Mouse (Mus musculus): ENCODE results near the gene Whrn. TPM values are rescaled to one million over a fixed set of nuclear protein-coding genes. Genes with fewer than 3 reads are reported as not detected.

Whrn gene
- 0.38 TPM in 1 of 2 replicates, not detected in the other for total RNA-seq (2015; ENCODE audit: low replicate concordance)
- not detected in 2 replicates for total RNA-seq (2017; ENCODE audit: low replicate concordance)

DNA sequence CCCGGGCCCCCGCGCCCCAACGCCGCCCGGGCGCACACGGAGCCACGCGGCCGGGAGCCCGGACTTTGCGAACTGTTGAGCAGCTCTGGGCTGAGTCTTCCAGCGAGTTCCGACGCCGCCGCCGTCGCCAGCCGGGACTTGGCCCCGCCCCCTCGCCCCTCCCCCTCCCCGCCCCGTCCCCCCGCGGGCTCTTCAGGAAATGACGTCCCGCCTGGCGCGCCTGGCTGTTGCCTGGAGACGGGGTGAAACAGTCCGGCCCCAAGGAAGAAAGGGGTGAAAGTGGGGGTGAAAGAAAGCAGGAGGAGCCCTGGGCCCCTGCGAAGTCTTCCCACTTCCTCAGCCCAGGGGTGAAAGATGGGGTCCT, at the start of gene Whrn:
TSS of gene Whrn (minus strand) at position 77 of the 364 bp plus-strand sequence.
- no peak for ATAC-seq (replicated peaks; ENCODE audit: low FRiP score, poor library complexity, severe bottlenecking)

DNA sequence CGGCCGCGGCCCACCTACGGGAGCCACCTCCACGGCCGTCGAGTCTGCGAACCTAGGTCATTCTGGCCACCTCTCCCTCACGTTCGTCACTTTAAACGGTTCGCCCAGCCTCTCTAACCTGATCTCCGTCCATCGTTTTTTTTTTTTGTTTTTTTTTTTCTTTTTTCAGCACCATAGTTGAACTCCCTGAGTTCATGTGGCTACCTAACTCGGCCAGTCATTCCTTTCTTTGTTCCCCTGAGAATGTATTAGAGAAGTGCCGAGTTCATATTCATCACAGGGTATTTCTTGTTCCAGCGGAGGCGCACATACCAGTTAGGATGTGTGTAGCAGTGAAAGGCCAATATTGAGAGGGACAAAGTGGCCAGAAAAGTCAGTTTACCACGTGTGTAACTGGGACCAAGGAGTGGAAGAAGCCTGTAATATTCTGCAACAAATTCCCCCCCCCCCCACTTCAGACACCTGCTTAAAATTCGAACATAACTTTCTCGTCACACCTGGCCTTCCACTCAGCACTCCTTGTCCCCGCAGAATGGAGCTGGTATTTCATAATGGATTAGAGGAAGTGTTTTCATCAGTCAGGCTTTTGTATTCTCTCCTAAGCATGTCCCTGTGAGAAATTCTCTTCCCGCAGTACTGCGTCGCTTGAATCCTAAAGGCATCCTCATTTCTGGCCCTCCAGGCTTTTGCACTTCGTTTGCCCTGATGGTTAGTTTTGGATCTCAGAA, 49.6 kb upstream of the Whrn start:
- peak; percentile 40; the same call in 1 of the 2 replicates for ATAC-seq (replicated peaks; ENCODE audit: low FRiP score, poor library complexity, severe bottlenecking)

DNA sequence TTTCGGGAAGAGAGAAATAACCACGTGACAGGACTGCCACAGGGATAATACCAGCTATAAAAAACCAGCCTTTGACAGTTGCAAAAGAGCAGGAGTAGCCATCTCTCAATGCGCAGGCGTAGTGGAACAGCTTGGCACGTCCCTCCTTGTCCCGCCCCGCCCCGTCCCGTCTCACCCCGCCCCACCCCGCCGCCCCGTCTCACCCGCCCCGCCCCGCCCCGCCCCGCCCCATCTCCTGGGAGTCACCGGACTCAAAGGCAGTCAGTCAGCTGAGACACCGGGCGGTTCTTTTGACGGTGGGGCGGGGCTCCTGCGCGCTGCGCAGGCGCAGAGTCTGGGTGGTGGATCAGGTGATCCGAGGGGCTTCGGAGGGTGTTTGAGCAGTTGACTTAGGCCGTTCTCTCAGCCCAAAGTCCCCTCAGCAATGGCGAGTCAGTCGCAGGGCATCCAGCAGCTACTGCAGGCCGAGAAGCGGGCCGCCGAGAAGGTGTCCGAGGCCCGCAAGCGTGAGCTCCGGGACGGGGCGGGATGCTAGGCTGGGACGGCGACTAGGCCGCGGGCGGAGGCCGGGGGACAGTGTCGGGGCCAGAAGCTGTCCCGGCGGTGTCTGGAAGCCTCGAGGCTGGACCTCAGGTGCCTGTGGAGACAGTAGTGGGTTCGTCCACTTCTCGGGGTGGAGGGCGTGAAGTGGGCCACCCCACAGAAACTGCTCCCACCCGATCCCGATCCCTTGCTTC, 48.9 kb upstream of the Whrn start, which contains the start of gene Atp6v1g1:
TSS of gene Atp6v1g1 (plus strand) at position 279 of the 737 bp plus-strand sequence.
- ATAC-seq (replicated peaks; ENCODE audit: low FRiP score, poor library complexity, severe bottlenecking) = peak; percentile 97

DNA sequence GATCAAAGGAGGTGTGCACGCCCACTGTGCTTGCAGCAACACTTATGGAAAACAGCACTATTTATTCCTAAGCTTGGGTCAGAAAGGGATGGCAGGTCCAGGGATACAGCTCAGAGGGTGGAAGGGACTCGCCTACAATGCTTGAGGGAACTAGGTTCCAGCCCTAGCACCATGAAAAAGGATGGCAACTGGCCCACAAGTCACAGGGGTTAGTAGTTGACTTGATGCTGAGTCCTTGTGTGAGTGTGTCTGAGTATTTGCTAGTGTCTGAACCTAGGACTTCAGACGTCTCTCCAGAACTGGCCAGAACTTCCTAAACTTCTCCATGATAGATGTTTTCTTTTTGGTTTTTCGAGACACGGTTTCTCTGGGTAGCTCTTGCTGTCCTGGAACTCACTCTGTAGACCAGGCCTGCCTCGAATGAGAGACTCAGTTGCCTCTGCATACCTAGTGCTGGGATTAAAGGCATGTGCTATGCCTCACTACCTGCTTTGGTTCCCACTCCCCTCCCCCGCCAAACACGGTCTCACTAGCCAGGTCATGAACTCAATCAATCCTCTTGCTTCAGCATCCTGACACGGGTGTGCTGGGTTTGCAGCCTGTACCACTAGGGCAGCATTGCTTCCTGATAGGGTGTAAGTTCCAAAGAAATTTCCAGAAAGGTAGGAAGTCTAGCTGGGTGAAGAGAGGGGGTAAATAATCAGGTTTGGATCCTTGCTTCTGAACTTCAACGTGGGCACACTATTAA, 48.1 kb upstream of the Whrn start:
- peak; percentile 16 for ATAC-seq (replicated peaks; ENCODE audit: low FRiP score, poor library complexity, severe bottlenecking)

DNA sequence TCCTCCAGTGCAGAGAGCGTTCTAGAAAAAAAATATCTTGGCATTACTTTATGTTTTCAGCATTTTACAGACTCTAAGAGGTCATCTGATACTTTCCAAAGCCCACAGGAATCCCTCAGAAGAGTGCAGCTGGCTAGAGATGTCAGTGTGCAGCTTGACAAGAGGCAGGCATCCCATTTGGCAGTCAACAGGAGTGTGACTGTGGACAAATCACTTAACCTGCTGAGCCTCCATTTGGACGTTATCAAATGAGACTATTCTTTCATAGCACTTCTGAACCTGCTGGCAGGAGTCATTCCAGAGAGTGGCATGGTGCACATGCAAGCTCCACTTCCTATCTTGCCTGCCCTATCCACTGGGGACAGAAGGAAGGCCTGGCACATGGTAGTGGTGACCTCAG, 46.4 kb upstream of the Whrn start:
- no peak for ATAC-seq (replicated peaks; ENCODE audit: low FRiP score, poor library complexity, severe bottlenecking)

DNA sequence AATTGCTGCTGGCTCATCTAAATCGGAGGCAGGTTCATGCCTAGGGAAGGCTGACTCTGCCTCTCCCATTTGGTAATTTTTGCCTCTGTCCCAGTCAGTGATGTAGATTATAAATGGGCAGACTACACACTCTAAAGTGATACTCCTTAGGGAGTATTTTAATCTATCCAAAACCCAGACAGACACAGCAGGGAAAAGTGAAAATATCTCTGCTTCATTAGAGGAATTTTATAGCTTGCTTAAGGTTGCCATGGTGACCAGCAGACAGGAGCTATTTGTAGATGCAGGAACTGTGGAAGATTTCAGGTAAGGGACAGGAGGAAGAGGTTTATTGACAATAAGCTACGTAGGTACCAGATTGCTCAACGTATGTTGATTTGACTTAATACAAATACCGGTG, 41.8 kb upstream of the Whrn start:
- no peak for ATAC-seq (replicated peaks; ENCODE audit: low FRiP score, poor library complexity, severe bottlenecking)

DNA sequence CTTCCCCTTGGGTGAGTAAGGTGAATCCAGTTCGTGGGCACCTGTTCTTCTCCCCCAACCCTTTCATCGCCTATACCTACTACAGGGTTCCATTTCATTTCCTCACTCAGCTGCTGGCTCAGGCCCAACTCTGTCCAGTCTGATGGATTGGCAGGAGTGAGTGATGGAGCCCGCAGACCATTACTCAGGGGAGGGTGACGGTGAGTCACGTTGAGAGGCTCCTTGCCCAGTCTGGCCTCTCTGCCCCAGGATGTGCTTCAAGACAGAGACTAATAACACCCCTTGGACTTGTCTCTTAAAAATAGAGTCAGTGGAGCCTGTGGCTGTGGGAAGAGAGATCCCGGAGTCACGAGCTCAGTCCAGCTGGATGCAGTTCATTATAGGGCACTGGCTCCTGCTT, 34.6 kb upstream of the Whrn start:
- ATAC-seq (replicated peaks; ENCODE audit: low FRiP score, poor library complexity, severe bottlenecking) = no peak

DNA sequence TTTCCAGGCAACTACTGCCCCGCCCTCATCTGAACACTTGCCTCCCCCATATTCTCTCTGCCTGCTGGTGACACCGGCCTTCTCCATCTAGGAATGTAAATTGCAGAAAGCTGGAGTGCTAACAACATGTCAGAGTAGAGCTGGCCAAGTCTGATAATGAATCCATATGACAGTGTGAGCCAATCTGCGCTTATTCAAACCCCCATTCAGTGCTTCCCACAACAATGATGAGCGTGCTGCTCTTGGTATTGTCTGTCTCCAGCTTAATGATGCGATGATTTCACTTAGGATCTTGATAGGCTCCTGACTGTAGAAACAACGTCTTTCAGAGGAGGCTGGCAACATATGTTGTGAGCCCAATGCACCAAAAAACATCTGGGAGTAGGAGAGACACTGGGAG, 33.2 kb upstream of the Whrn start:
- no peak for ATAC-seq (replicated peaks; ENCODE audit: low FRiP score, poor library complexity, severe bottlenecking)

DNA sequence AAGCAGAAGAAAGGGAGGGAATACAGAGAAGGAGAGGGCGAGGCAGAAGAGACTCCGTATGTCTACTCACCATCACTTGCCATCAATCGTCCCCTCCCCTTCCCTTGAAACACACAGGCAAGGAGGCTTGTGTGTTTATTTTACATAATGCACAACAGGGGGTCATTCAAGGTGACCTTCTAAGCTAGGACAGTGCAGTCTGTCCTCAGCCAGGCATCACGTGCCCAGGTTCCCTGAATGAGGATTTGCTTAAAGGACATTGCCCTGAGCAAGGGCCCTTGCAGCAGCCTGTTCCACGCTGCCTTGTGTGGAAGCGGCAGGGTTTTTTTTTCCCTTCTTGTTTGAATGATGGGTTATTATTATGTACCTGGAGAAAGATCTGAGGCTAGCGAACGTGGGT, 29.7 kb upstream of the Whrn start:
- ATAC-seq (replicated peaks; ENCODE audit: low FRiP score, poor library complexity, severe bottlenecking) = no peak

DNA sequence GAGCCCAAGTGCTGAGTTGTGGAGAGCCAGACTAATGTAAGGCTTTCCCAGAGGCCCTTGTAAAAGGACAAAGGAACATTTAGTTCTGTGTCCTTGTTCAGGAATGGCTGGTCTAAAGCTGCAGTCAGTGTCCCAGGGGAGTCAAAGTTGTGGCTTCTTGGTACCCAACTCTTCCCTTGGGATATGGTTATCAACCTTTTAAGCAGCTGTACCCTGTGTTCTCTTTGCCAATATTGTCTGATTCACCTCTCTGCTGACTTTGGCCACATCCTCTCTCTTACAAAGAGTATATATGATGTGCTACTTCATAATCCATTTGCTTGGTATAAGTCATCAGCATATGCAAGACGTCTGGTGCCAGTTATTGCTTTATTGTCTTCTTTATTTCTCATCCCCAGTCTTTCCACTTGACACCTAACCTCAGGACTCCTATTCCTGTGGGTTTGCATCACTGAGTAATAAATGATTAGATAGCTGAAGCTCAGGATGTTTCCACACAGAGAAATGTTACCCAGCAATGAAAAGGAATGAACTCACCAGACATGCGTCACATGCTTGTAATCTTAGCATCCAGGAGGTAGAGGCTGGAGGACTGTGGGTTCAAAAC, 26.1 kb upstream of the Whrn start:
- ATAC-seq (replicated peaks; ENCODE audit: low FRiP score, poor library complexity, severe bottlenecking) = no peak

DNA sequence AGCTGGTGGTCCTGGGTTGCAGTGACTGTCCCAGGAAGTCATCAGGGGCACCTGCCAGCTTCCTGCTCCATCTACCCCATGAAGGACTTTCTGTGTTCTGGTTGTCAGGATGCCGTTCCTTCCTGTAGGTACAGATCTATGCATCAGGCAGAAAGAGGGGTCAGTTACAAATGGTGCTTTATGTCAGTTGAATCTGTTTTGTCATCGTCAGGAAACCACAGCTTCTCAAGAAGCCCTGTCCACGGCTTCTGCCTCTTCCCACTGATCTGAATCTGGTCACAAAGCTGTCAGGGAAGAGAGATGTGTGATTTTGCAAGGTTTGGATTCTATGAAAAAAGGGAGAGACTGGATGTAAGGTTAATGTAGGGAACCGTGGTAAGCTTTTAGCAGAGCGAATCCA, 19.2 kb upstream of the Whrn start:
- ATAC-seq (replicated peaks; ENCODE audit: low FRiP score, poor library complexity, severe bottlenecking) = no peak

DNA sequence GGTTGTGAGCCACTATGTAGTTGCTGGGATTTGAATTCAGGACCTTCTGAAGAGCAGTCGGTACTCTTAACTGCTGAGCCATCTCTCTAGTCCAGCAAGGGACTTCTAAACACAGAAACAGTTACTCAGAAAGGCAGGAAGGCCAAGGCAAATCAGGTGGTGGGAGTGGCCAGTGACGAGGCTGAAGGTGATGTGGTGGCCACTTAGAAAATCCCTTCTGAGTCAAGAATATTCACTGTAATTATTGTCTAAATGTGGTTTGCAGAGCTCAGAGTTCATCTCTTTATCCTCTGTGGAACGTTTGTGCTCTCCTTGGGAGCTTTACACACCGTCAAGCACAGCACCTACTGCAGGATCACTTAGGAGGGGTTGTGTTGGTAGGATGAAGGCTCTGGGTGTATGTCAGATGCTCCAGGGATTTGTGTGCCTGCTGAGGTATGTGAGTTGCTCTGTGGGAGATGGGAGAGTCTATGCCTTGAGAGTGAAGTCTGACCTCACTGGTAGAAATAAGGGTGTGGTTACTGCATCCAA, 18.7 kb upstream of the Whrn start:
- ATAC-seq (replicated peaks; ENCODE audit: low FRiP score, poor library complexity, severe bottlenecking) = no peak

DNA sequence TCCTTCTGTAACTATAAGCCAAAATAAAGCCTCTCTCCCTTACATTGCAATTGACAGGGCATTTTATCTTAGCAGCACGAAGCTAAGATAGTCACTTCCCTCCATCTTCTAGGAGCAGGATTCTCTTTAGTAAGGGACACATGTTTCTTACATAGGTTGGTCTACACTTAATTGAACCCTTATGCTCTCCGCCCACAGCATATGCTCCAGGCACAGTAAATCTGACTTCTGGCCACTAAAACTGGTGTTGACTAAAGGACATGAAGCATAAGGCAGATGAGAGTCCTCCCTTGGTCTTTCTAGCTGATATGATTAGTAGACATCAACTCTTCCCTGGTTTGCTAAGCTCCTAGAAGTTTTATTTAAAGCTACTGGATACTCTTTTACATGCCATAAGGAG, 17.1 kb upstream of the Whrn start:
- ATAC-seq (replicated peaks; ENCODE audit: low FRiP score, poor library complexity, severe bottlenecking) = no peak

DNA sequence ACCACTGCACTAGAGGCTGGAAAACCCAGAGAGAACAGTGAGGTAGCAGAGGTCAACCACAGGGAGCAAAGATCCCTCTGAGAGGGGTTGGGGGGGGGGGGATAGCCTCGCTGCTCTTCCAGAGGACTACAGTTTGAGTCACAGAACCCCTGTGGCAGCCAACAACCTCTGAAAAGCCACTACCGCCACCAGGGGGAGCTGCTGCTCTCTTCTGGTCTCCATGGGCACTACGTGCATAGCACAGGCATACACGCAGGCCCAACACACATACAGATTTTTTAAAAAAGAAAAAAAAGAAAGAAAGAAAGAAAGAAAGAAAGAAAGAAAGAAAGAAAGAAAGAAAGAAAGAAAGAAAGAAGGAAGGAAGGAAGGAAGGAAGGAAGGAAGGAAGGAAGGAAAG, 12.4 kb upstream of the Whrn start:
- ATAC-seq (replicated peaks; ENCODE audit: low FRiP score, poor library complexity, severe bottlenecking) = no peak

DNA sequence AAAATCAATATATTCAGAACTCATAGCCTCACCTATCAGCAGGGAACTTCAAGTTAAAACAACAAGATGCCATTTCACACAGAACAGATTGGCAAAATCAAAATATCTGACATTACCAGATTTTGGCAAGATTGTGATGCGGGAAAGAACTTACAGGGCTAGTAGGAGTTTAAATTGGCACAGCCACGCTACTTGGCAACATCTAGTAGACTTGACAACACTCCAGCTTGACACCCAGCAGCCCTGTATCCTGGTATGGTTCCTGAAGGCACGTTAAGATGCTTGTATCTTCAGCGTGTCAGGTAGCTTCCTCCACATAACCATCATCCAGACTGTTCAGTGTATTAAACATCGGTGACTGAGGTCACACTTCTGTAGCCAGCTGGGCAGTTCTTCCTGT, 11.7 kb upstream of the Whrn start:
- ATAC-seq (replicated peaks; ENCODE audit: low FRiP score, poor library complexity, severe bottlenecking) = no peak

DNA sequence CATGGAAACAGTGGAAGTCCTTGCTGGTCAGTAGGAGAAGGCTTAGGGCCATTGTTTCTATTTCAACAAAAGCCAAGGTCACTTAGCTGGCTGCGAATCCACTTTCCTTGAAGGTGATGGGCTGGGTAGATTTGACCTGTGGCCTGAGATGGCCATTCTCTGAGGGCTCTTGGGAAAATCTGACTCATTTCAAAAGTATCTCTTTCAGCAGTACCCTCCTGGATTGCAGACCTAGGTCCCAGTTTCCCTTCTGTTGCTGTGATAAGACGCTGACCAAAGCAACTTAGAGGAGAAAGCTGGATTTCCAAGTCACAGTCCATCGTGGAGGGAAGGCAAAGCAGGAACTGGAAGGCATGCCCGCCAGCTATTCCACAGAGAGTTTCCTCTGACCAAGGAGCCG, 8.2 kb upstream of the Whrn start:
- no peak for ATAC-seq (replicated peaks; ENCODE audit: low FRiP score, poor library complexity, severe bottlenecking)

DNA sequence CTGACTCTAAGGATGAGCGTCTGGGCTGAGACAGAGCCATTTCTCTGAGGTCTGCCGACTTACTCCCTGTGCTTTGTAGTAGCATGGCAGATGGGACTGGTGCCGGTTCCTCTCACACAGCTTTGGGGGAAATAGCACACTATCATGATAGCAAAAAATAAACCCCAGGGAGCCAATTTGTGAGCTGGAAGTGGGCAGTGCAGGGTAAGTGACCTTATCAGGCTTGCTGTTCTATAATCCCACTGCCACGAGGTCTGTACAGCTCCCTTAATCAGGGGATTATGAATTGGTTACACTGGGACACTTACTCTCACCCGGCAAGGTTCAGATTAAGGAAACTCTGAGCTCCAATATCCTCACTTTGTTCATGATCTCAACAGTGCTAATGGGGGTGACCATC, 5.3 kb upstream of the Whrn start:
- ATAC-seq (replicated peaks; ENCODE audit: low FRiP score, poor library complexity, severe bottlenecking) = no peak

DNA sequence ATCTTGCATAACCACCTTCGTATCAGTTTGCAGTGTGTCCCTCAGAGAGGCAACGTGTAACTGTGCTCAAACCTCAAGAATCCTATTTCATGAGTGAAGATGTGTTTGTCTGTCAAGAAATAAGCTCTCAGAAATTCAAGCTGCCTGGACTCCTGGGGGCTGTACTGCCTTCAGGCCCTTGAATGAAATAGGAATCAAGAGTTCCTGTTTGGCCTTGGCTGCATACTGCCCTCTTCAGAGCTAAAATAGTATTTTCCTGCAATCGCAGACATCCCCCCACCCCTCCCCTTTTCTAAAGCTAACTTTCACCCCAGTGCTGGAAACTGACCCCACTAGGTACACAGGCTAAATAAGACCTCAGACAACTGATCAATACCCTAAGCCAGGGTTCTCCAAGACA, 2.6 kb upstream of the Whrn start:
- no peak for ATAC-seq (replicated peaks; ENCODE audit: low FRiP score, poor library complexity, severe bottlenecking)

DNA sequence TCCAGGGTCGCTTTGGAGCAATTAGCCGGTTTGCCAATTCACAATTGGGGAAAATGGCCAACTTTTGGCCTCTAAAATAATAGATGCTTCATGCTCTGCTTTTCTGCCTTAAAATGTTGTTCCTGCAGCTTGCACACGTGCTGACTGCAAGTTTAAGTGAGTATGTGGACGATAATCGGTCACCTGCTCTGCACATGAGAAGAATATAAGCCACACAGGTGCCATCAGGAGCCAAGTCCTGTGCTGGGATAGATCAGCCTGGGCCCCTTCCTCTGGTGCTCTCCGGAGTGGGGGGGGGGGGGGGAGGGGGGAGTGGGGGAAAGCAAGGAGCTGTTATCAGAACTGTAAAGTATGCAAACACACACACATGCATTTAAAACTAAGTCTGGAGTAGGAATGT, 521 bp upstream of the Whrn start:
- no peak for ATAC-seq (replicated peaks; ENCODE audit: low FRiP score, poor library complexity, severe bottlenecking)
